Mouse (Mus musculus): ENCODE measurements around the gene Dpf3.

Dpf3 gene

DNA sequence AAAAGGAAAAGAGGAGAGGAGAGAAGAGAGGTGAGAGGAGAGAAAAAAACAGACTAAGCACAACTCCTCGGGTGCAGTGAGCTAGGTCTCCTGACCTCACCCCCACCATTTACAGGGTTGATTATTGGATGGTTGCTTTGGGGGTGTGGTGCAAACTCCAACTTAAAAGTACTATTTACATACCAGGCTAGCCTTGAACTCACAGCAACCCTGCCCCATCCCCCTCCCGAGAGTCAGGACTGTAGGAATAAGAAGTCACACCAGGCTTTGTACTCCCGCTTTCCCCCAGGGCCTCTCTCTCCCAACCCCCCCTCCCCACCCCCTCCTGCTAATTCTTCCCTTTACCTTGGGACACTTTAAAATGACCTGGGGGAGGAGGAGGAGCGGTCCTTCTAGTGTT is 8.8 kb upstream of the Dpf3 start:
- DNase-seq, result no peak

DNA sequence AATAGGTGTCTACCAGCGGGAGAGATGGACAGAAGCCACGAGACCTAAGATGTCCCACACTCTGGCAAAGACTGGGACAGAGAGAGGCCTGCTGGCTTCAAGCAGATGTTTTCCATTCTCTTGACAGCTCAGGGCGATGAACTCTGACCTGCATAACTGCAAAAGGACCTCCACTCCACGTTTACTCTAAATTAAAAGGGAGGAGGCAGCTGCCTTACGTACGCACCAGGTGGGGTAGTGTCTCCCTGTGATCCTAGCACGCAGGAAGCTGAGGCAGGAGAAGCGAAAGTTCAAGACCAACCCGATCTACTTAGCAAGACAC is 8.4 kb upstream of the Dpf3 start:
- DNase-seq, result no peak

DNA sequence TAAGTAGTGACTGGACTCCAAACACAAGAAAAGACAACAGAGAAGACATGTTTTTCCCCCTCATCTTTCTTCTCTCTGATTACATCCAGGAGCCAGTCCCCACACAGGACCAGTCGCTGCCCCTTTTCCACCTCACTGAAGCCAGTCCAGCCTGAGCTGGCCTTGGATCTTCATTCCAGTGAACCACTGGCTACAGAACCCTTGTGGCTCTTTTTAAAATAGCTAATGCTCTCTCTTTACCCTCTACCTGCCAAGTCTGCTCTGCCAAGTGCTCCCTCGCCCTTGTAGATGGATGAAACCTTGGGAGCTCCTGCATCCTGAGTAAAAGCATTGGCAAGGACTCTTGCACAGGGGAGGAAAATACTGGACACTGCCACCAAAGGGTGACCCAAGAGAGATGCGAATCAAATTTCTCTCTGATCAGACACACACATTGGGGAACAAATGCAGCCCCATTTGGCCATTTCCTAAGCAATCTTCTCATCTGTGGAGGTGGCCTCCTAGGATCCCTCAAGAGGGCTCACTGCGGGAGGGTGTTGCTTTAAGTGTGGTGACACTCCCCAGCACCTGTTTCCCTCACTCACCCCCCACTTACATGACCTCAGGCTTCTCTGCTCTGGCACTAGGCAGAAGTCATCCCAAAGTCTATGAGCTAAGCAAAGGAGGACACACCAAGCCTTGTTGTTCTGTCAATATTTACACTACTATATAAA is 7.9 kb upstream of the Dpf3 start:
- DNase-seq, result no peak

DNA sequence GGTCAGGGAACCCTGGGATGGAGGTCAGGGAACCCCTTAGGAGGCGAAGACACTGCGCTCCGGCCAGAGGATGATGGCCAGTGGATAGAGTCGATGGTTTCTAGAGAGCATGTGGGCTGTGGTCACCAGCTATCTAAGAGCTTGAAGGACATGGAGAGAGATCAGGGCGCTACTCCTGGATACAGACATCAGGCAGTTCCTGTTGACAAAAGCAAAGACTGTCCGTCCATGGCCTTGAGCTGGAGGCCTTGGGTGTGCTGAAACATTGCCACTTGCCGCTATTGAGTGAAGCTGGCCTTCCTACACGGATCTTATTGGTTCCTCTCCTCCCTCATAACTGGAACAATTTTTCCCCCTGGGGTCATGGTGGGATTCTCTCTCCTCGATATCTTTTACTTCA is 6.7 kb upstream of the Dpf3 start:
- no peak for DNase-seq

DNA sequence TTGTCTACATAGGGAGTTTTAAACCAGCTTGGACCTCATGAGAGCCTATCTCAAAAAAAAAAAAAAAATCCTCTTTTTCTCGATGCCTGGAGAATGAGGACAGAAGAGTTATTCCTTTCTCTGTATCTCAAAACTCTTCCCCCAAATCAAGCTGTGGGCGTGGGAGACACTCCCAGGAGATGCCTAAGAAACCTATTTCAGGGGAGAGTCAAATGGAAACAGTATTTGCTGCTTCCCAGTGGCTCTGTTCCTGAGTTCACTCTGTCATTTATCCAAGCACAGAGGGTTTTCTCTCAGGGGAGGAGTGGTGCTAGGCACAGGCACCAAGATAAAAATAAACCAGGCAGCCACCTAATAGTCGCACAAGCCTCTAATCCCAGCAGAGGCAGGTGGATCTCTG is 5.3 kb upstream of the Dpf3 start:
- DNase-seq, result no peak

DNA sequence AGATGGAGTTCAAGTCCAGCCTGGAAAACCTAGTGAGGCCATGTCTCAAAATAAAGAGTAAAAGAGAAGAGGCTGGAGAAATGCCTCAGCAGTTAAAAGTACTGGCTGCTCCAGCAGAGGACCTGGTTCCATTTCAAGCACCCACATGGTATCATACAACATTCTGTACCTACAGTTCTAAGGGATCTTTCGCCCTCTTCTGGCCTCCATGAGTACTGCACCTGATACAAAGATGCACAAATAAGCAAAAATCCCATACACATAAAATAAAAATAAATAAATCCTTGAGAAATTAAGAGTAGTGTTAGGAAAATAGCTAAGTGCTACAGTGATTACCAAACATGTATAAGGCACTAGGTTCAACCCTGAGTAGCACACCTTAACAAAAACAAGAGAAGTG is 4.1 kb upstream of the Dpf3 start:
- peak; percentile 19 for DNase-seq

GRCm38 (mm10) chr12:83489748-83490147 is 2.2 kb upstream of the Dpf3 start:
- no peak for DNase-seq

DNA sequence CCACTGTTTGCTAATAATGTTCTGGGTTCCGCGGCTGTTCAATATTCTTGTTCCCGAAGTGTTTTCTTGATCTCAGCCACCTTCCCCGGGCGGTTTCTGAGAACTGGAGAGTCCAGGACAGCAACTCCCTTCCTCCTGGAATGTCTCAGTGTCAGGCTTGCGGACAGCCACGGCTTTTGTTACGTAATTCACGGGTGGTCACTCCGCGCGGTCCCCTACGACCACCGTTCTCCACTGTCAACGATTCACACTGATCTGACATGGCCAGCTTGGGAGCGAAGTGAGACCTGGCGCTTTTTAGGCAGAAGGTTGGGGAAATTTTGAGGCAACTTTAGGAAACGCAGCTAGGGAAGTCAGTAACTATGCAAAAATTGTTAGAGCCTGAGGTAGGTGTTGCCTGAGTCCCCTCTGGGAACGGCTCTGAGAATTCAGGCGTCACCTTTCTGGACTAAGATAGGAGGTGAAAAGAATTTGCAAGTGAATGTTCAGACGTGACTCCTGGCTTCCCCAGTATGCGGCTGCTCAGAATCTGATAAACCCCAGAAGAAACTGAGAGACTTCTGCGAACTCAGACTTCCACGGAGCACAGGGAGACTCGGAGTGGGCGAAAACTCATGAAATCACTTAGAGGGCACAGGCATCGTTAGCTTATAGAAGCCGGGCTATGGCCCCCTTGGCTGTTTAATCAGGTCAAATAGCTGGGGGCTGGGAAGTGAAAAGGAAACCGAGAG is 860 bp upstream of the Dpf3 start:
- DNase-seq, result peak; percentile 12

DNA sequence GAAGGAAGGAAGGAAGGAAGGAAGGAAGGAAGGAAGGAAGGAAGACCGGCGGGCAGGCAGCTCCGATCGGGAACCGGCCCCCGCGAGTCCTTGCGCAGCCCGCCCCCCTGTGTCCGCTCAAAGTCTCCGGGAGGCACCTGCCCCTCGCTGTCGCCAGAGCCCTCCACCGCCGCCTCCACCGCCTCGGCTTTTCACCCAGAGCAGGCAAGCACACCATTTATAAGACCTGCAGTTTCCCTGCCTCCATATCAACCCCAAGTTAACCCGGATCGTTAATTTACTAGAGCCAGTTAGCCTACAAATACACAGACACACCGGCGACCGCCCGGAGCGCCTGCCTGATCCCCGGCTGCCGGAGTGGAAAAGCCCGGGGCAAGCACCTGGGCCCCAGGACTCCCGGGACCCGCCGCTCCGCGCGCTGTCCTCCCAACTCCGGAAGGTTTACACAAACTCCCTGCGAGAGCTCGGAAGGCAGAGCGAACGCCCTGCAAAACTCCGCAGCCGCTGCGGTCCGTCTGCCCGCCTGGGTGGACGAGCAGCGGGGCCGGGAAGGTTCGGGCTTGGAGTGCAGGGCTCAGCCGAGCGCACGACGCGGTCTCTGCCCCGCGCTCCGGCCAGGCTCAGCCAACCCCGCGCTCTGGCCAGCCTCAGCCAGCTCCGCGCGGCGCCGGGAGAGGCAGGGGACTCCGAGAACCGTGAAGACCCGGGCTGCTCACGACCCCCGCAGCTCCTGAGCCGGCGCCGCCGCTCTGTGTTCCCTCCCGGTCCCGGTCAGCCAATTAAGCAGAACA is 650 bp downstream of the Dpf3 start:
- DNase-seq, result peak; percentile 46

DNA sequence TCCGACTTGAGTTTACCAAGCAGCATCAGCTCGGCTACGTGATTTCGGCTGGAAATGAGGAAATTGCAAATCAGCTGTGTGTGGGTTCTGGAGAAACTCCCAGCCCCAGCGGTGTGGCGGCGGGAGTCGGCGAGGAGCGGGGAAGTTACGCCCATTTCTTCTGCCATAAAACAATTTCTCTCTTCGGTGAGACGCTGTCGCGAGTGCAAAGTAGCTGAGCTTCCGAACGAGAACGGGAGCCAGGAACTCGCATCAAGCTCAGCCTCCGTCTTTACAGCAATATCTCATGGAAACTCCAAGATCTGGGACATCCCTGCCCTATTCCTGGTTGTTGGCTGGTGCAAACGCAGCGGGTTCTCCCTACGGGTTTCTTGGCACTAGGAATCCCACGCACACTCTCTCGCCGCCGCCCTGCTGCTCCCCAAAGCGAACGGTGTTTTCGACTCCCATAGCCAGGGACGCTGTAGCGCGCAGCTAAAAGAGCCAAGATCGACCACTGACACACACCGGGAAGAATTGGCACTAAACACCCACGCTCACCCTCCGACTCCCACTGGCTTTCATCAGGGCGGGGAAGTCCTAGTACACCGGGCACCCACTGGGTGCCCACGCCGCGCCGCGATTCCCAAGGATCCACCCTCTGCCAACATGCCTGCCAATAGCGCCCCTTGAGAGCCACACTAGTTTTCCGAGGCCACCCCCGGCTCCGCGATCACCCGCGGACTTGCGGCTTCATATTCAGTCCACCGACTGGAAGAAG is 1.4 kb downstream of the Dpf3 start:
- DNase-seq, result peak; percentile 16

GRCm38 (mm10) chr12:83484855-83485745 is 2.4 kb downstream of the Dpf3 start:
- no peak for DNase-seq

DNA sequence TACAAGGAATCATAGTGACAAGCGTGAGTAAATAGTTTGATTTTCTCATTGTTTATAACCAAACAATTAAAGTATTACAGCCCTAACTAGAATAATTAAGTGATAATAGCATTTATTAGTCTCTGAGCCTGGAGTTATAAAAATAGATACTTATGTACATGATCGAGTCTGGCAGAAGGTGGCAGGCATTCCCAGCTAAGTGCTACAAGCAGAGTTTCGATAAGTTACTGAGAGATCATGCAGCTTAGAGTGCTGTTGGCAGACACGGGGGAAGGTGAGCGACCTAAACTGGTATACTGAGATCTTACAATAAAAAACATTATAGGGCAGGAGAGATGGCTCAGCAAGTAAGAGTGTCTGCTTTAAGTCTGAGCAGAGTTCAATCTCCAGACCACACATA is 3.9 kb downstream of the Dpf3 start:
- no peak for DNase-seq

DNA sequence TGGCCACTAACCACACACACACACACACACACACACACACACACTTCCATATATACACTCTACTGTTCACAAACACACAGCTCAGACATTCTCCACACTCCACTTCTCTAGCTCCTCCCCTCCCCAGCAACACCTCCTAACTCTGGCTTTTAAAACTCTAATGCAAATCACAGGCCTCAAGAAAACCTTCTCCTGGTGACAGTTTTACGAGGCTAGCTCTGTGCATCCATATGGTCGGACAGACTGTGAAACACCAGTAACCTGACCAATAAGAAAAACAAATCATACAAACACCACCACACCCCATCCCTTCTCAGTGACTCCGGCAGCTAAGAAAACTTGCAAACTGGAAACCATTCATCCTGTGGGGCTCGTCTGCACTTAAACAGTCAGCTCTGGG is 6.1 kb downstream of the Dpf3 start:
- no peak for DNase-seq

GRCm38 (mm10) chr12:83479818-83480401 is 7.6 kb downstream of the Dpf3 start:
- no peak for DNase-seq

DNA sequence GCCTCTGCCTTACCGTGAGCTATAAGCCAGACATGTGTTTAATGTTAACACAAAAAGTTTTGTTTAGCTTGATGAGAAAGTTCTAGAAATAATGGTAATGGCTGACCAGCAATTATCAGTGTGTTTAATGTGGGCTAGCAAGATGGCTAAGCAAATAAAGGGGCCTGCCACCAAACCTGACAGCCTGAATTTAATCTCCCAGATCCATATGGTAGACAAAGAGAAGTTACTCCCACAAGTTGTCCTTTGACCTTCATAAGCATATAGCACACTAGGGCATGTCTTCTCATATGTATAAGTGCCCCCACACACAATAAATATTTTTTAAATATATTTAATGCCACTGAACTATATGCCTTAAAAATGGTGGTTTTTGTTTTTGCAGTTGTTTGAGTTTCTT is 8.4 kb downstream of the Dpf3 start:
- DNase-seq, result no peak

DNA sequence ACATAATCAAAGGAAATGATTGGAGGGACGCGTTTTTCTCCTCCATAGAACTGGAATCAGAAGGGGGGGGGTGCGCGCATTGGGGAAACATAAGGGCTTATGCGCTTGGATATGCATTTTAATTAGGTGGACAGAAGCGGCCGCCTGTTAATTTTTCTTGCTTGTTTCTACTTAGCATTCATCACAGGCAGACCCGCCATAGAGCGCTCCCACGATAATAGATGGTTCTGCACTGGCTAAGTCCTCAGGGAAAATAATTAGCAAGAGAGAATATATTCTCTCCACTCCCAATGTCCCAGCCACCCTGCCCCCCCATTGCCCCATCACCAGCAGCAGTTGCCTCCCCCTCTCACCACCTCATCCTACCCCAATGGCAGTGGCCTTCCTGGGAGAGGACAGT is 11.2 kb downstream of the Dpf3 start:
- no peak for DNase-seq

GRCm38 (mm10) chr12:83475419-83475818 is 12.1 kb downstream of the Dpf3 start:
- DNase-seq, result no peak

- no peak for DNase-seq
Observed at GRCm38 (mm10) chr12:83473987-83474600, 13.4 kb downstream of the Dpf3 start.

- no peak for DNase-seq
Observed at GRCm38 (mm10) chr12:83471760-83472159, 15.8 kb downstream of the Dpf3 start.

GRCm38 (mm10) chr12:83470085-83470484 is 17.4 kb downstream of the Dpf3 start:
- DNase-seq, result no peak
